Mouse (Mus musculus) midbrain, embryonic 11.5 days (tissue): ENCODE data around the gene Col25a1. TPM values are rescaled to one million over a fixed set of nuclear protein-coding genes. Genes with fewer than 3 reads are reported as not detected.
A peak's percentile ranks its signal among the peaks of the same experiment; 100 is the strongest.

Source experiments
- ATAC-seq: fragments of 200-750 bp; cut with Nextera tagmentation; 2 replicates; pipeline ENCODE4 v1.8.0; 2017; ENCODE audit warnings: moderate TSS enrichment, moderate library complexity; ENCODE audit not compliant: low FRiP score
- DNase-seq: peaks from one replicate; pipeline ENCODE4 v3.0.0; 2015; ENCODE audit warnings: low spot score; ENCODE audit errors: missing footprints
- H3K27ac ChIP-seq: fragments of 300-500 bp; sonication (generic); 2 replicates; pipeline ENCODE4 v1.5.1; 2014; ENCODE audit warnings: low read depth, low read length
- H3K27me3 ChIP-seq: fragments of 300-500 bp; sonication (generic); 2 replicates; pipeline ENCODE4 v1.6.1; 2014; ENCODE audit warnings: mild to moderate bottlenecking, low read length, moderate library complexity, mixed read lengths; ENCODE audit not compliant: control insufficient read depth, insufficient read depth
- H3K36me3 ChIP-seq: fragments of 300-500 bp; sonication (generic); 2 replicates; pipeline ENCODE4 v1.6.1; 2014; ENCODE audit warnings: mild to moderate bottlenecking, low read length, moderate library complexity, mixed read lengths; ENCODE audit not compliant: control insufficient read depth, insufficient read depth
- H3K4me1 ChIP-seq: fragments of 300-500 bp; sonication (generic); 2 replicates; pipeline ENCODE4 v1.6.1; 2014; ENCODE audit warnings: low read length; ENCODE audit not compliant: control insufficient read depth, insufficient read depth
- H3K4me2 ChIP-seq: fragments of 300-500 bp; sonication (generic); 2 replicates; pipeline ENCODE4 v1.6.1; 2014; ENCODE audit warnings: mild to moderate bottlenecking, moderate library complexity
- H3K4me3 ChIP-seq: fragments of 300-500 bp; sonication (generic); 2 replicates; pipeline ENCODE4 v1.5.1; 2014; ENCODE audit warnings: low read depth, low read length
- H3K9ac ChIP-seq: fragments of 300-500 bp; sonication (generic); 2 replicates; pipeline ENCODE4 v1.6.1; 2014; ENCODE audit warnings: low read length
- H3K9me3 ChIP-seq: fragments of 300-500 bp; sonication (generic); 2 replicates; pipeline ENCODE4 v1.6.1; 2016; ENCODE audit warnings: low read length; ENCODE audit not compliant: control insufficient read depth
- WGBS: fragments of 180-500 bp; shearing (Covaris S2); extraction: QIAGEN DNeasy Blood & Tissue Kit; methylation state at CpG from one replicate; pipeline ENCODE4 v1.1.7; 2014; 5-methylcytosine and 5-hydroxymethylcytosine counted together
- polyA plus RNA-seq: library from polyadenylated mRNA; unstranded; fragments of >200 nt; fragmentation: Nextera tagmentation; extraction: Ambion mirVana; gene quantifications from 2 replicates; pipeline ENCODE4 v1.2.1, GENCODE M21; 2014

The Col25a1 gene
- polyA plus RNA-seq, 1 experiment from 2014 or later, result 3.0 TPM

GRCm38 (mm10) chr3:130381691-130382090 is 250.4 kb downstream of the Col25a1 start:
- WGBS, result 93% methylated on average over 5 of the region's 5 CpGs

GRCm38 (mm10) chr3:130385856-130386255 is 254.6 kb downstream of the Col25a1 start:
- Histone ChIP-seq H3K27me3 (no peaks in the 10 kb centered on the region), H3K9me3 (no peaks in the 10 kb centered on the region), H3K4me2 (no peak overlapping the region), H3K4me3 (no peak overlapping the region), H3K4me1 (no peaks in the 10 kb centered on the region), H3K9ac (no peak overlapping the region), H3K36me3 (no peaks in the 10 kb centered on the region), H3K27ac (no peak overlapping the region)
- WGBS, result 77% methylated on average over 4 of the region's 4 CpGs
- DNase-seq (peak; percentile 75), ATAC-seq (no peak)

More at GRCm38 (mm10) chr3:130381691-130382090, 250.4 kb downstream of the Col25a1 start:
- peak; percentile 62 for DNase-seq
- H3K4me3 ChIP-seq, result no peak overlapping the region
- no peak for ATAC-seq
- no peaks in the 10 kb centered on the region for H3K36me3 ChIP-seq
- H3K4me2 ChIP-seq, result no peak overlapping the region
- no peak overlapping the region for H3K27ac ChIP-seq
- no peak overlapping the region for H3K9ac ChIP-seq
- H3K27me3 ChIP-seq, result no peaks in the 10 kb centered on the region
- no peaks in the 10 kb centered on the region for H3K4me1 ChIP-seq
- H3K9me3 ChIP-seq, result no peaks in the 10 kb centered on the region

- ATAC-seq (no peak), DNase-seq (no peak)
- H3K9ac ChIP-seq, result no peak overlapping the region
- H3K36me3 ChIP-seq, result no peaks in the 10 kb centered on the region
- WGBS, result 88% methylated on average over 4 of the region's 4 CpGs
- H3K4me3 ChIP-seq, result no peak overlapping the region
- H3K27me3 ChIP-seq, result no peaks in the 10 kb centered on the region
- no peaks in the 10 kb centered on the region for H3K9me3 ChIP-seq
- no peaks in the 10 kb centered on the region for H3K4me1 ChIP-seq
- H3K4me2 ChIP-seq, result no peak overlapping the region
- H3K27ac ChIP-seq, result no peak overlapping the region
Measured at GRCm38 (mm10) chr3:130387156-130387555, 255.9 kb downstream of the Col25a1 start.

- DNase-seq (peak; percentile 75), ATAC-seq (no peak)
- Histone ChIP-seq H3K27ac (no peak overlapping the region), H3K4me3 (no peak overlapping the region), H3K4me1 (no peaks in the 10 kb centered on the region), H3K27me3 (no peaks in the 10 kb centered on the region), H3K9ac (no peak overlapping the region), H3K9me3 (no peaks in the 10 kb centered on the region), H3K4me2 (no peak overlapping the region), H3K36me3 (no peaks in the 10 kb centered on the region)
- whole genome bisulfite sequencing, result 88% methylated on average over 14 of the region's 14 CpGs
Measured at GRCm38 (mm10) chr3:130389261-130389975, 258.1 kb downstream of the Col25a1 start.

GRCm38 (mm10) chr3:130396636-130397035 is 265.3 kb downstream of the Col25a1 start:
- Histone ChIP-seq H3K27me3 (no peaks in the 10 kb centered on the region), H3K36me3 (no peaks in the 10 kb centered on the region), H3K9me3 (no peaks in the 10 kb centered on the region), H3K9ac (no peak overlapping the region), H3K4me1 (peaks cover under 1% of the 10 kb centered on the region; the same call in 1 of the 2 replicates), H3K4me3 (no peak overlapping the region), H3K27ac (no peak overlapping the region), H3K4me2 (no peak overlapping the region)
- DNase-seq, result peak; percentile 23
- ATAC-seq, result no peak

GRCm38 (mm10) chr3:130400716-130401559 is 269.6 kb downstream of the Col25a1 start:
- no peak for DNase-seq

GRCm38 (mm10) chr3:130401560-130401852 is 270.2 kb downstream of the Col25a1 start:
- H3K4me3 ChIP-seq, result no peak overlapping the region
- no peak overlapping the region for H3K4me2 ChIP-seq
- 36% methylated on average over 1 of the region's 1 CpGs for WGBS
- no peak overlapping the region for H3K9ac ChIP-seq
- no peaks in the 10 kb centered on the region for H3K27me3 ChIP-seq
- DNase-seq (peak; percentile 78), ATAC-seq (peak; percentile 33; the same call in 1 of the 2 replicates)
- H3K27ac ChIP-seq, result no peak overlapping the region
- H3K36me3 ChIP-seq, result no peaks in the 10 kb centered on the region
- no peaks in the 10 kb centered on the region for H3K9me3 ChIP-seq
- peaks cover 6% of the 10 kb centered on the region; the same call in 1 of the 2 replicates for H3K4me1 ChIP-seq

More at GRCm38 (mm10) chr3:130400716-130401559, 269.6 kb downstream of the Col25a1 start:
- Histone ChIP-seq H3K27me3 (no peaks in the 10 kb centered on the region), H3K9ac (no peak overlapping the region), H3K4me3 (no peak overlapping the region), H3K9me3 (no peaks in the 10 kb centered on the region), H3K4me2 (no peak overlapping the region), H3K36me3 (no peaks in the 10 kb centered on the region), H3K27ac (no peak overlapping the region), H3K4me1 (peaks cover 6% of the 10 kb centered on the region; the same call in 1 of the 2 replicates)
- no peak for ATAC-seq
- WGBS, result 82% methylated on average over 13 of the region's 13 CpGs

- 35% methylated on average over 8 of the region's 8 CpGs for WGBS
- H3K36me3 ChIP-seq, result no peaks in the 10 kb centered on the region
Measured at GRCm38 (mm10) chr3:130404525-130405409, 273.5 kb downstream of the Col25a1 start.

More at GRCm38 (mm10) chr3:130404525-130405409, 273.5 kb downstream of the Col25a1 start:
- no peak overlapping the region for H3K4me2 ChIP-seq
- no peak overlapping the region for H3K9ac ChIP-seq
- ATAC-seq (peak; percentile 27; the same call in 1 of the 2 replicates), DNase-seq (peak; percentile 85)
- H3K4me1 ChIP-seq, result peaks cover 6% of the 10 kb centered on the region; the same call in 1 of the 2 replicates
- H3K9me3 ChIP-seq, result no peaks in the 10 kb centered on the region
- no peak overlapping the region for H3K4me3 ChIP-seq
- no peaks in the 10 kb centered on the region for H3K27me3 ChIP-seq
- no peak overlapping the region for H3K27ac ChIP-seq
